ENCODE assay signal across 15 mouse cellular contexts in the genomic region with DNA sequence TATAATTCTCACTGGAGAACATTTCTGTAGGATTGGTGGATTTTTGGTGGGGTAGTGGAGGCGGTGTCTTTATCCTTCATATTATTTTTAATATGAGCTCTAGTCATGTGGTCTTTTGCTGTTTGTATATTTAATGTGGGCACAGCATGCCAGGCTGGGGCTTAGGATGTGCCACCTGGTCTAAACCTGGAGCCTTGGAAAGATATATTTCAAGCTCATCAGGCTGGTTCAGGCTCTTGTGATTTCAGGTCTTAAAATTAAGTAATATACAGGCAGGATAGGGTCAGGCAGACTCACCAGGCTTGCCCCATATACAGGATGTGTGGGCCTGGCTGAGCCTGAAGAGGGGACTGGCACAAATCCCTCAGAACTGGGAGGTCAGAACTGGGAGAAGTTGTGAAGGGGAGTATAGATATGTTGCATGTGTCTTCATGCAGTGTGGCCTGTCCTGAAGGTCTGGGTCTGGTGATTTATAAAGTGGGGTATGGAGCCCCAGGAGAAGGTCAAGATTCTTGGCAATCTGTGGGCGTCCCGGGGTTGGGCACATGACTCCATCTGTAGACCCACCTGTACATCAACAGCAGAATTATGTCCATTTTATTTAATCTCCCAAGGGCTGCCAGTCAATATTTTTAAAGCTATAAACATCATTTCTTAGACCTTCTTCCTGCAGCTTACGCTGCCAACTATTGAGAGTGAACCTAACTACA.
"Had no signal": no experiment of that assay in that cellular context is flagged by ENCODE, and none has a peak within 500 bp of the region (broad histone marks: within the 10 kb centered on the region; RNA-seq: fewer than 3 reads in every experiment).

No protein-coding gene starts in this region.

- H3K9ac ChIP-seq: limb, embryonic 15.5 days; liver, embryonic 12.5 days; lung, embryonic 14.5 days; midbrain, embryonic 12.5 days; neural tube, embryonic 13.5 days; stomach, embryonic 15.5 days had no signal

- H3K27ac ChIP-seq: limb, embryonic 15.5 days; liver, embryonic 12.5 days; macrophage; midbrain, embryonic 12.5 days; neural tube, embryonic 13.5 days; stomach, embryonic 15.5 days had no signal

- ATAC-seq: liver, embryonic 12.5 days; midbrain, embryonic 16.5 days had no signal

- H3K36me3 ChIP-seq: limb, embryonic 15.5 days; liver, embryonic 12.5 days; midbrain, embryonic 12.5 days; neural tube, embryonic 13.5 days; stomach, embryonic 15.5 days had no signal

- H3K4me3 ChIP-seq: limb, embryonic 15.5 days; liver, embryonic 12.5 days; megakaryocyte, embryonic 14.5 days; midbrain, embryonic 12.5 days; neural tube, embryonic 13.5 days; stomach, embryonic 15.5 days had no signal

- H3K9me3 ChIP-seq: limb, embryonic 15.5 days; liver, embryonic 12.5 days; midbrain, embryonic 12.5 days; neural tube, embryonic 13.5 days; stomach, embryonic 15.5 days had no signal

- H3K4me1 ChIP-seq: limb, embryonic 15.5 days; liver, embryonic 12.5 days; megakaryocyte, embryonic 14.5 days; midbrain, embryonic 12.5 days; neural tube, embryonic 13.5 days; stomach, embryonic 15.5 days had no signal

- H3K27me3 ChIP-seq: limb, embryonic 15.5 days; liver, embryonic 12.5 days; megakaryocyte, embryonic 14.5 days; midbrain, embryonic 12.5 days; neural tube, embryonic 13.5 days; stomach, embryonic 15.5 days had no signal

- DNase-seq: kidney, postnatal 25 days; layer of hippocampus, postnatal 36 days; lung, embryonic 14.5 days; lung, postnatal 10 days; right cerebral cortex, postnatal 14 days; thymus, adult 2 months; thymus, postnatal 25 days had no signal

- H3K4me2 ChIP-seq: limb, embryonic 15.5 days; liver, embryonic 12.5 days; lung, embryonic 14.5 days; midbrain, embryonic 12.5 days; neural tube, embryonic 13.5 days; stomach, embryonic 15.5 days had no signal
